Mouse (Mus musculus) stomach, postnatal 0 days (tissue): ENCODE measurements around the gene Hnrnph2. TPM values are rescaled to one million over a fixed set of nuclear protein-coding genes. Genes with fewer than 3 reads are reported as not detected.
A peak's percentile ranks its signal among the peaks of the same experiment; 100 is the strongest.

Source experiments
- ATAC-seq: fragments of 200-750 bp; cut with Nextera tagmentation; 2 replicates; pipeline ENCODE4 v1.8.0; 2017; ENCODE audit not compliant: low FRiP score, low TSS enrichment
- DNase-seq: peaks from one replicate; pipeline ENCODE4 v3.0.0-alpha.2; 2016; ENCODE audit warnings: low spot score
- H3K27ac ChIP-seq: fragments of 300-500 bp; sonication (generic); replicated peaks from 2 replicates; pipeline ENCODE4 v1.5.1; 2014; ENCODE audit warnings: mild to moderate bottlenecking, control low read depth
- H3K27me3 ChIP-seq: fragments of 300-500 bp; sonication (generic); 2 replicates; pipeline ENCODE4 v1.6.1; 2014; ENCODE audit warnings: low read length; ENCODE audit not compliant: control insufficient read depth, insufficient read depth
- H3K36me3 ChIP-seq: fragments of 300-500 bp; sonication (generic); 2 replicates; pipeline ENCODE4 v1.6.1; 2014; ENCODE audit warnings: low read length, mixed read lengths; ENCODE audit not compliant: control insufficient read depth, insufficient read depth
- H3K4me1 ChIP-seq: fragments of 300-500 bp; sonication (generic); replicated peaks from 2 replicates; pipeline ENCODE4 v1.6.1; 2014; ENCODE audit warnings: antibody characterized with exemption; ENCODE audit not compliant: control insufficient read depth, insufficient read depth
- H3K4me2 ChIP-seq: fragments of 300-500 bp; sonication (generic); replicated peaks from 2 replicates; pipeline ENCODE4 v1.6.1; 2014; ENCODE audit warnings: low read depth, mild to moderate bottlenecking, control low read depth, moderate library complexity
- H3K4me3 ChIP-seq: fragments of 300-500 bp; sonication (generic); 2 replicates; pipeline ENCODE4 v1.5.1; 2014; ENCODE audit warnings: low read depth, low read length, control low read depth
- H3K9ac ChIP-seq: fragments of 300-500 bp; sonication (generic); 2 replicates; pipeline ENCODE4 v1.6.1; 2014; ENCODE audit warnings: mild to moderate bottlenecking, low read length, control low read depth, mixed read lengths
- H3K9me3 ChIP-seq: fragments of 300-500 bp; sonication (generic); 2 replicates; pipeline ENCODE4 v1.6.1; 2016; ENCODE audit warnings: low read length; ENCODE audit not compliant: control insufficient read depth
- CTCF ChIP-seq: IDR thresholded peaks from 2 replicates; pipeline ENCODE4 v1.5.1; 2016; ENCODE audit warnings: antibody characterized with exemption, low read depth, mild to moderate bottlenecking, moderate library complexity
- EP300 ChIP-seq: optimal IDR thresholded peaks from 2 replicates; pipeline ENCODE3; 2016; ENCODE audit warnings: antibody characterized with exemption
- WGBS: fragments of 180-500 bp; shearing (Covaris S2); extraction: QIAGEN DNeasy Blood & Tissue Kit; methylation state at CpG from one replicate; pipeline ENCODE4 v1.1.7; 2014; 5-methylcytosine and 5-hydroxymethylcytosine counted together
- polyA plus RNA-seq: library from polyadenylated mRNA; unstranded; fragments of >200 nt; fragmentation: Nextera tagmentation; extraction: Ambion mirVana; gene quantifications from 2 replicates; pipeline ENCODE4 v1.2.1, GENCODE M21; 2015

Gene Hnrnph2
- polyA plus RNA-seq, 1 experiment from 2014 or later = 65.3 TPM

- WGBS = 69% methylated on average over 4 of the region's 4 CpGs
- no peak overlapping the region for H3K4me2 ChIP-seq
These were observed 10.0 kb downstream of the Hnrnph2 start for GRCm38 (mm10) chrX:134610984-134611383.

GRCm38 (mm10) chrX:134612285-134612959 lies 11.4 kb downstream of the Hnrnph2 start:
- Histone ChIP-seq H3K36me3 (no peaks in the 10 kb centered on the region), H3K9me3 (no peaks in the 10 kb centered on the region), H3K27ac (peak overlapping the region; percentile 69), H3K9ac (no peak overlapping the region), H3K4me2 (peak overlapping the region; percentile 46), H3K27me3 (no peaks in the 10 kb centered on the region), H3K4me3 (peak overlapping the region; percentile 27), H3K4me1 (no peaks in the 10 kb centered on the region)
- ATAC-seq (peak; percentile 86), DNase-seq (peak; percentile 54)
- 14% methylated on average over 14 of the region's 15 CpGs for WGBS
- TF ChIP-seq CTCF (no peak), EP300 (no peak)

More at GRCm38 (mm10) chrX:134610984-134611383, 10.0 kb downstream of the Hnrnph2 start:
- Histone ChIP-seq H3K27ac (no peak overlapping the region), H3K9ac (no peak overlapping the region), H3K4me3 (no peak overlapping the region), H3K27me3 (no peaks in the 10 kb centered on the region), H3K4me1 (no peaks in the 10 kb centered on the region), H3K9me3 (no peaks in the 10 kb centered on the region), H3K36me3 (no peaks in the 10 kb centered on the region)
- ATAC-seq = no peak
- DNase-seq = no peak
- no peak for TF ChIP-seq EP300
- no peak for TF ChIP-seq CTCF

GRCm38 (mm10) chrX:134614306-134614705 lies 13.3 kb downstream of the Hnrnph2 start:
- H3K27ac ChIP-seq = no peak overlapping the region
- H3K4me1 ChIP-seq = no peaks in the 10 kb centered on the region
- TF ChIP-seq CTCF (peak; percentile 48), EP300 (no peak)
- no peaks in the 10 kb centered on the region for H3K36me3 ChIP-seq
- H3K27me3 ChIP-seq = no peaks in the 10 kb centered on the region
- no peak for ATAC-seq
- H3K4me3 ChIP-seq = no peak overlapping the region
- peak; percentile 20 for DNase-seq
- no peak overlapping the region for H3K9ac ChIP-seq
- no peaks in the 10 kb centered on the region for H3K9me3 ChIP-seq
- no peak overlapping the region for H3K4me2 ChIP-seq
- 77% methylated on average over 2 of the region's 2 CpGs for WGBS

GRCm38 (mm10) chrX:134619695-134620094 lies 18.7 kb downstream of the Hnrnph2 start:
- H3K9ac ChIP-seq = no peak overlapping the region
- DNase-seq (no peak), ATAC-seq (no peak)
- H3K4me3 ChIP-seq = no peak overlapping the region
- WGBS = 46% methylated on average over 9 of the region's 9 CpGs
- no peaks in the 10 kb centered on the region for H3K9me3 ChIP-seq
- no peaks in the 10 kb centered on the region for H3K4me1 ChIP-seq
- TF ChIP-seq EP300 = no peak
- TF ChIP-seq CTCF = no peak
- no peaks in the 10 kb centered on the region for H3K36me3 ChIP-seq
- no peak overlapping the region for H3K4me2 ChIP-seq
- no peak overlapping the region for H3K27ac ChIP-seq
- H3K27me3 ChIP-seq = no peaks in the 10 kb centered on the region

- H3K27me3 ChIP-seq = no peaks in the 10 kb centered on the region
- no peak overlapping the region for H3K9ac ChIP-seq
- no peaks in the 10 kb centered on the region for H3K9me3 ChIP-seq
- H3K27ac ChIP-seq = no peak overlapping the region
- H3K4me1 ChIP-seq = no peaks in the 10 kb centered on the region
- 39% methylated on average over 8 of the region's 8 CpGs for WGBS
- TF ChIP-seq CTCF = no peak
- no peak overlapping the region for H3K4me2 ChIP-seq
- H3K4me3 ChIP-seq = no peak overlapping the region
- ATAC-seq = no peak
- no peak for DNase-seq
- no peaks in the 10 kb centered on the region for H3K36me3 ChIP-seq
These were observed 19.4 kb downstream of the Hnrnph2 start for GRCm38 (mm10) chrX:134620254-134620865.

GRCm38 (mm10) chrX:134621685-134622084 lies 20.7 kb downstream of the Hnrnph2 start:
- Histone ChIP-seq H3K27ac (no peak overlapping the region), H3K27me3 (no peaks in the 10 kb centered on the region), H3K4me3 (no peak overlapping the region), H3K4me2 (no peak overlapping the region), H3K36me3 (no peaks in the 10 kb centered on the region), H3K9me3 (no peaks in the 10 kb centered on the region), H3K4me1 (no peaks in the 10 kb centered on the region), H3K9ac (no peak overlapping the region)
- no peak for ATAC-seq
- TF ChIP-seq EP300 (no peak), CTCF (no peak)
- DNase-seq = no peak
- WGBS = 82% methylated on average over 3 of the region's 3 CpGs
